Mouse (Mus musculus) activated CD4-positive, CD25-positive, alpha-beta regulatory T cell, adult 4 months (primary cell): ENCODE measurements around the gene Lck. TPM values are rescaled to one million over a fixed set of nuclear protein-coding genes. Genes with fewer than 3 reads are reported as not detected.
"Not testable (repeated sequence)": the region's sequence is repeated elsewhere in the genome, so short reads cannot be mapped to it uniquely, and the experiment has no call there.

Source experiments
- ATAC-seq: one replicate; pipeline ENCODE4 v1.8.0; 2017
- polyA plus RNA-seq, 2 experiments: library from polyadenylated mRNA; unstranded; fragments of 100-300 nt; shearing (Covaris generic); gene quantifications; one replicate each; pipeline ENCODE4 v1.2.1; 2017

Gene Lck
- polyA plus RNA-seq, 2 experiments from 2014 or later: 1,301 to 1,674 TPM

- not testable (repeated sequence) for ATAC-seq
Observed at GRCm38 (mm10) chr4:129554512-129554911, 18.9 kb downstream of the Lck start.

- ATAC-seq: no peak
Observed at GRCm38 (mm10) chr4:129550295-129550694, 23.1 kb downstream of the Lck start.

- no peak for ATAC-seq
Observed at GRCm38 (mm10) chr4:129549306-129549705, 24.1 kb downstream of the Lck start.

DNA sequence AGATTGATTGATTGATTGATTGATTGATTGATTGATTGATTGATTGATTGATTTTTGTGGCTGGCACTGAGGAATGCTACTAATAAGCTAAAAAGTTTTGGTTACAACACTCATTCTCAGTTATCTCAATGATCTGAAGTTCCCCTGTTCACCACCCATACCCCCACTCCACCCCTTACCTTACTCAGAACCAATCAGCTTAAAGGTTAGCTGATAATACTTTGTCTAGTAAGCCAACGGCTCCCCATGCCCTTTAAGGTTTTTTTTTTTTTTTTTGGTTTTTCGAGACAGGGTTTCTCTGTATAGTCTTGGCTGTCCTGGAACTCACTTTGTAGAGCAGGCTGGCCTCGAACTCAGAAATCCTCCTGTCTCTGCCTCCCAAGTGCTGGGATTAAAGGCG is 25.8 kb downstream of the Lck start:
- peak; percentile 34 for ATAC-seq

- no peak for ATAC-seq
Observed at GRCm38 (mm10) chr4:129544106-129544505, 29.3 kb downstream of the Lck start.

- peak; percentile 87 for ATAC-seq
Observed at GRCm38 (mm10) chr4:129542592-129543141, 30.8 kb downstream of the Lck start, which contains the start of gene Hdac1. Gene Hdac1 (minus strand): TSS chr4:129542713.

- ATAC-seq: no peak
Observed at GRCm38 (mm10) chr4:129541868-129542591, 31.4 kb downstream of the Lck start.

DNA sequence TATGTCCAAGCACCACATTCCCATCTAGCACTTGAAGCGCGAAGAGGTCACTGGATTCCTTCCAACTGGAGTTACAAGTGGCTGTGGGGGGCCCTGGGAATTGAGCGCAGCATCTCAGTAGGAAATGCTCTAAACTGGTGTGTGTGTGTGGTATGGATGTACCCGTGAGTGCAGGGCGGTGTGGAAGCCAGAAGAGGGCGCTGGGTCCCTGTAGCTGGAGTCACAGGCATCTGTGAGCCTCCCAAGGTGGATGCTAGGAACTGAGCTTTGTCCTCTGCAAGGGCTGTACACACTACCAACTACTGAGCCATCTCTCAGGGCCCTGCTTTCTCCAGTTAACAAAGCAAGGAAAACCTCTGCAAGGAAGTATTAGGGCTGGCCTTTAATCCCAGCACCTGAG is 33.4 kb downstream of the Lck start:
- no peak for ATAC-seq

DNA sequence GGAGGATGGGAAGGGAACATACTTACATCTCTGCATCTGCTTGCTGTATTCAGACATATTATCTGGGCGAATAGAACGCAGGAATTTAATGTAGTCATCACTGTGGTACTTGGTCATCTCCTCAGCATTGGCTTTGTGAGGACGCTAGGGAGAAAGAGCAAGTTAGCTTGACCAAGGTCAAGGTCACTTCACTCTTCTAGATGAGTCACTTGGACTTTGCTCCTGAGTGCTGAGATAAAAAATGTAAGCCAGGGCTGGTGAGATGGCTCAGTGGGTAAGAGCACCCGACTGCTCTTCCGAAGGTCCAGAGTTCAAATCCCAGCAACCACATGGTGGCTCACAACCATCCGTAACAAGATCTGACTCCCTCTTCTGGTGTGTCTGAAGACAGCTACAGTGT is 44.5 kb downstream of the Lck start:
- ATAC-seq: not testable (repeated sequence)

DNA sequence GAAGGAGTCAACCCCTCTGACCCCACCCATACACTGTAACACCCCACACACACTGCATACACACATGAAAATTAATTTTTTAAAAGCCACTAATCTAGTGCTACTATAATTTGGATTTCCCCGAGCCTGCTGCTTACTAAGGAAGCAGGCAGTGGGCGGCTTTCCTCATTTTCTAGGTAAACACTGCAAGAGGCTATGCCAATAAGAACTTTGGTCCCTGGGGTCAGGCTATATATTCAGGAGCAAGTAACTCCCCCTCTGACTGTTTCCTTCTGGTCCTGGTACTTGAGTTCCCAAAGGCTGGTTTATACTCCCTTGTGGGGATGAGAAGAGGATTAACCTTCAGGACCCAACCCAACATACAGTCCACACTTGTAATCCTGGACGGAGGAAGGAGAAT is 47.6 kb downstream of the Lck start:
- no peak for ATAC-seq

DNA sequence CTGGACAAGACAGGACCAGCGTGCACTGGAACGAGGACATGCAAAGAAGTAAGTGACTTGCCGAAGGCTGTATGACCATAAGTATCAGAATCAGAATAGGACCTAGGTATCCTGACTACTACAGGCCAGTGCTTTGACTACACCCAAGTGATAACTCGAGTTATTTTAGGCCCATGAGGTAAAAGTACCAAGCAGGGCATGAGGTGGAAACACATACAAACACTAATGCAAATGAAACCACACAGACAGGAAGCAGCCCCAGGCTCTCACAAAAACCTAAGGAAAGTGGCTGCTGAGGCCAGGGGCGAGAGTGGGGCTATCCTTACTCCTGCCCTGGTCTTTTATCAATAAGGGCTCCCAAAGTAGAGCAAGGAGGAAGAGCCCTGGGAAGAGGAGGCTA is 48.1 kb downstream of the Lck start:
- ATAC-seq: peak; percentile 73

DNA sequence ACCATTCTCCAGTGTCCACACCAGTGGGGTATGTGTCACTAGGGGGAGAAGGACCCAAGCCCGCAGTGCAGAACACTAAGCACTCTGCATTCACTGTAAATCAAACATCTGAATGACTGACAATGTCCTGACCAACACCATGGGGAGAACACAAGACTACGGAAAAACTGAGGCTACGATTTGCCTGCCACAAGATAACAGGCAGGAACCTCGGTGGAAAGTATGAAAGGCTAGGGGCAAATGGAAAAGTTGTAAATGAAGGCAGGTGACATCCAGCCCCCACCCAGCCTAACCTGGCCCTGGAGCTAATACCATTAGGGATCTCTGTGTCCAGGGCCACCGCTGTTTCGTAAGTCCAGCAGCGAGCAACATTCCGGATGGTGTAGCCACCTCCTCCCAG is 54.9 kb downstream of the Lck start:
- ATAC-seq: no peak

- ATAC-seq: no peak
Observed at GRCm38 (mm10) chr4:129516925-129517324, 56.5 kb downstream of the Lck start.

DNA sequence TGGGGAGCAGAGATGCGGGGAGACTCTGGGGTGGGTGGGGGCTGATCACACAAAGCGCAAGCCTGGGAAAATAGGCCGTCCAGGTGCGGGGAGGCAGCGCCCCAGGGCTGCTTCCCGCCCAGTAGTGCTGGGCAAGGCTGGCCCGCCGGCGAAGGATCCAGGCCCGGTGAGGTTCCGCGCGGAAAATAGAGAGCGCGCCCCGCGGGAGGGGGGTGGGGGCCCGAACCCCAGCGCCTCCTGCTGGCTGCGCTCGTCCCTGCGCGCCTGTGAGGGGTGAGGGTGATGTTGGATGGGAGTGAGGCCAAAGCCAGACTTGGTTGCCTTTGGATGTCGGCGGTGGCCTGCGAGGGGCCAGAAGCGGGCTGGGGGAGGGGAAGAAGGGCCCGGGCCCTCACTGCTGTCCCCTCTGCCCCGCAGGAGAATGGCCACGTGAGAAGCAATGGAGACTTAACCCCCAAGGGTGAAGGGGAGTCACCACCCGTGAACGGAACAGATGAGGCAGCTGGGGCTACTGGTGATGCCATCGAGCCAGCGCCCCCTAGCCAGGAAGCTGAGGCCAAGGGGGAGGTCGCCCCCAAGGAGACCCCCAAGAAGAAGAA is 59.0 kb downstream of the Lck start:
- peak; percentile 71 for ATAC-seq

- no peak for ATAC-seq
Observed at GRCm38 (mm10) chr4:129513891-129514290, 59.5 kb downstream of the Lck start.

- peak; percentile 67 for ATAC-seq
Observed at GRCm38 (mm10) chr4:129513086-129513767, 60.2 kb downstream of the Lck start, which contains the start of gene Marcksl1. Gene Marcksl1 (plus strand): TSS chr4:129513581.

- ATAC-seq: no peak
Observed at GRCm38 (mm10) chr4:129511413-129512096, 61.9 kb downstream of the Lck start.

GRCm38 (mm10) chr4:129510723-129511412 is 62.6 kb downstream of the Lck start:
- no peak for ATAC-seq

- ATAC-seq: no peak
Observed at GRCm38 (mm10) chr4:129509650-129510049, 63.8 kb downstream of the Lck start.

- ATAC-seq: no peak
Observed at GRCm38 (mm10) chr4:129508834-129509600, 64.4 kb downstream of the Lck start.

- peak; percentile 37 for ATAC-seq
Observed at GRCm38 (mm10) chr4:129508237-129508515, 65.3 kb downstream of the Lck start.
